Mouse (Mus musculus) heart, embryonic 16.5 days (tissue): ENCODE data around the gene Adgrl3. TPM values are rescaled to one million over a fixed set of nuclear protein-coding genes. Genes with fewer than 3 reads are reported as not detected.

Experiments used
- ATAC-seq: fragments of 200-750 bp; cut with Nextera tagmentation; replicated peaks from 2 replicates; pipeline ENCODE4 v1.8.0; 2017; ENCODE audit warnings: moderate number of reproducible peaks; ENCODE audit not compliant: insufficient read depth, low FRiP score; ENCODE audit errors: extremely low read depth
- H3K27ac ChIP-seq: fragments of 300-500 bp; sonication (generic); 2 replicates; pipeline ENCODE4 v1.5.1; 2014; ENCODE audit warnings: mild to moderate bottlenecking, low read length, control low read depth, moderate library complexity
- H3K27me3 ChIP-seq: fragments of 300-500 bp; sonication (generic); 2 replicates; pipeline ENCODE4 v1.6.1; 2014; ENCODE audit warnings: low read length, mixed read lengths; ENCODE audit not compliant: control insufficient read depth, insufficient read depth
- H3K36me3 ChIP-seq: fragments of 300-500 bp; sonication (generic); 2 replicates; pipeline ENCODE4 v1.6.1; 2014; ENCODE audit not compliant: control insufficient read depth, insufficient read depth
- H3K4me1 ChIP-seq: fragments of 300-500 bp; sonication (generic); 2 replicates; pipeline ENCODE4 v1.6.1; 2014; ENCODE audit warnings: low read length, mixed read lengths; ENCODE audit not compliant: control insufficient read depth, insufficient read depth
- H3K4me2 ChIP-seq: fragments of 300-500 bp; sonication (generic); 2 replicates; pipeline ENCODE4 v1.6.1; 2014; ENCODE audit warnings: low read depth, mild to moderate bottlenecking, control low read depth, low read length
- H3K4me3 ChIP-seq: fragments of 300-500 bp; sonication (generic); 2 replicates; pipeline ENCODE4 v1.5.1; 2014; ENCODE audit warnings: mild to moderate bottlenecking, control low read depth, low read length
- H3K9ac ChIP-seq: fragments of 300-500 bp; sonication (generic); 2 replicates; pipeline ENCODE4 v1.6.1; 2014; ENCODE audit warnings: low read length, control low read depth
- H3K9me3 ChIP-seq: fragments of 300-500 bp; sonication (generic); replicated peaks from 2 replicates; pipeline ENCODE4 v1.6.1; 2016; ENCODE audit warnings: low read length; ENCODE audit not compliant: control insufficient read depth
- WGBS: fragments of 180-500 bp; shearing (Covaris S2); extraction: QIAGEN DNeasy Blood & Tissue Kit; methylation state at CpG from one replicate; pipeline ENCODE4 v1.1.7; 2014; 5-methylcytosine and 5-hydroxymethylcytosine counted together
- polyA plus RNA-seq: library from polyadenylated mRNA; unstranded; fragments of >200 nt; fragmentation: Nextera tagmentation; extraction: Ambion mirVana; gene quantifications from 2 replicates; pipeline ENCODE4 v1.2.1, GENCODE M21; 2015

The Adgrl3 gene
- polyA plus RNA-seq, 1 experiment from 2014 or later, result 3.6 TPM

DNA sequence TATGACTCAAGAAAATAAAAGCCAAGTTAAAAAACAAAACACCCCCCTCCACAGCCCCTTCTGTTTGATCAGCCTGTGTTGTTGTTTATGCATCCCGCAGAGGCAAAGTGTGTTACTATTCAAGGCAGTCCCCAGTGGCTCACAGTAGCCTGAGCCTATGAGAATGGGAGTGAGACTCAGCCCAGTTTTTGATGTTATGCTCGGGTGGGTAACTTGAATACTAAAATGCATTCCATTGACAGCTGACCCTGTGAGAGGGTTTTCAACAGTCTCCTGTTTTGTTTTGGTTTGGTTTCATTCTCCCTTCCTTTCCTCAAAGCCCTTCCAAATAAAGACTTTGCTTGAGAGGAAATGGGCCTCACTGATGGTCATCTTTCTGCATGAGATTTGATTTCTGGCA, 8.9 kb downstream of the Adgrl3 start:
- peaks cover 3% of the 10 kb centered on the region for H3K4me1 ChIP-seq
- no peak overlapping the region for H3K9ac ChIP-seq
- H3K36me3 ChIP-seq, result no peaks in the 10 kb centered on the region
- no peaks in the 10 kb centered on the region for H3K9me3 ChIP-seq
- no peak overlapping the region for H3K4me2 ChIP-seq
- H3K27ac ChIP-seq, result no peak overlapping the region
- H3K4me3 ChIP-seq, result no peak overlapping the region
- no peaks in the 10 kb centered on the region for H3K27me3 ChIP-seq
- no peak for ATAC-seq
- WGBS, result 39% methylated on average over 2 of the region's 2 CpGs

DNA sequence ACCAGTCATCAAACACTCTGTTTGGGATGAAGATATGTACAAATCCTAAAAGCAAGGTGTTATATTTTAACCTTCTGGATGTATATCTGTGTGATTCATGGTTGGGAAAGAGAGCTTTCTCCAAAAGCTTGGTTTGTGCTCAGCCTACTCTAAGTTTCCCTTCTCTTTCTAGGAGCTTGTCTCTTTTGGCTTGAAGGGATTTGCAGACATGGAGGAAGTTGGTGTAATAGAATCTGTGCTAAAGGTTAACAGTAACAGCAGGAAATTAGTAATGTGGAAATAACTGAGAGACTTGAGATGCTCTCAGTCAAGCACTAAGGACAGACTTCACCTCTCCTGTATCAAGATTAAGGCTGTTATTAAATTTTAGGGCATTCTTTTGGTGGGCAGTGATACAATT, 17.2 kb downstream of the Adgrl3 start:
- Histone ChIP-seq H3K4me3 (no peak overlapping the region), H3K4me1 (peaks cover 3% of the 10 kb centered on the region; the same call in 1 of the 2 replicates), H3K36me3 (no peaks in the 10 kb centered on the region), H3K27ac (no peak overlapping the region), H3K27me3 (no peaks in the 10 kb centered on the region), H3K9ac (no peak overlapping the region), H3K9me3 (no peaks in the 10 kb centered on the region), H3K4me2 (no peak overlapping the region)
- ATAC-seq, result no peak

DNA sequence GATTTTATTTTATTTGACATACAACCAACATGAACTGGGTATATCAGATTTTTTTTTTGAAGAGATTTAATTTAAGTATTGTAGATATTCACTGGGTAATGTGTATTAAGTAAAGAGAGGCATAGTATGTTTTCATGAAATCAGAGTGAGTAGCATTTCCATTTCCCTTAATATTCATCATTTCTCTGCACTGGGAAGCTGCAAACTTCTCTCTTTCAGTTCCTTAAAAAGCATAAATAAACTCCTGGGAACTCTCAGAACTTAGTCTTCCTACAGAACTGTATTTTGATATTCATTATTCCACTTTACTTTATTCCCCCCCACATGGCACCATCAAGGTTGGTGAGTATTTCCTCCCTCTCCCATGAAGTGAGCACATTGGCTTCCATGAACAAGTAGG, 23.9 kb downstream of the Adgrl3 start:
- Histone ChIP-seq H3K9me3 (no peaks in the 10 kb centered on the region), H3K36me3 (no peaks in the 10 kb centered on the region), H3K27ac (no peak overlapping the region), H3K4me3 (no peak overlapping the region), H3K9ac (no peak overlapping the region), H3K4me2 (no peak overlapping the region), H3K4me1 (peaks cover 3% of the 10 kb centered on the region; the same call in 1 of the 2 replicates), H3K27me3 (no peaks in the 10 kb centered on the region)
- ATAC-seq, result no peak

DNA sequence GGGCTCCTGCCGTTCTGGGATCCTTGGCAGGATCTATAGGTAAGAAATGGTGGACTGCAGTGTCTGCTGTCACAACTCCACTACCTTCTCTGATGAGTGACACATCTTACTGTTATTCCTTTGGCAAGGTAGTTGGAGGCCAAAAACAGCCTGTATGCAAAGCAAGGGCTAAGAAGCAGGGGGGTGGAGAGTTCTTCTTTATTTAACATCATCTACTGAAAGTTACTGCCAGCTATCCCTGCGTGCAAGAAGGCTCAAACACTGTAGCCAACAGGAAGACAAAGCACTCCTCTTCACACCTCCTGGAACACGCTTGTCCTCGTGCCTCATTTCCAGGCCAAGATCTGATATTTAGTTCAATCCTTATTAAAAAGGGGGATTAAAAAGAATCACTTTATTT, 26.2 kb downstream of the Adgrl3 start:
- no peak for ATAC-seq
- Histone ChIP-seq H3K4me2 (no peak overlapping the region), H3K9me3 (no peaks in the 10 kb centered on the region), H3K27me3 (no peaks in the 10 kb centered on the region), H3K4me1 (no peaks in the 10 kb centered on the region), H3K9ac (no peak overlapping the region), H3K4me3 (no peak overlapping the region), H3K27ac (no peak overlapping the region), H3K36me3 (no peaks in the 10 kb centered on the region)
- 82% methylated on average over 4 of the region's 4 CpGs for WGBS

DNA sequence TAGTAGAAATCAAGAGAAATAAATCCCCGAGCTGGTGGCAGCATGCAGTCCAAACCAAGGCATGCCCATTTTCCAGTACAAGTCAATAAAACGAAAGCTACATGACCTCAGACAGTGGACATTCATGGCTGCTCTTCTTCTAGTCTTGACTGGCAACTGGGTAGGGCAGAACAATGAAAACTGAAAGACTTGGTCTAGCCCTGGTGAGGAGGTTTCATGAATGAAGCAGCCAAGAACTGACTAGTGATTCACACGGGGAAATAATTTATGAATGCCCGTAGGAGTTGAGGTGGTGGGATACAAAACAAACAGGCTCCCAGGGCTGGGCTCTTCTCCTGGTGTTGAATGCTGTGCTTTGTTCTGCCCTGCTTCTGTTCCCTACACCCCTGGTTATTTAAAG, 34.7 kb downstream of the Adgrl3 start:
- WGBS, result 76% methylated on average over 4 of the region's 4 CpGs

DNA sequence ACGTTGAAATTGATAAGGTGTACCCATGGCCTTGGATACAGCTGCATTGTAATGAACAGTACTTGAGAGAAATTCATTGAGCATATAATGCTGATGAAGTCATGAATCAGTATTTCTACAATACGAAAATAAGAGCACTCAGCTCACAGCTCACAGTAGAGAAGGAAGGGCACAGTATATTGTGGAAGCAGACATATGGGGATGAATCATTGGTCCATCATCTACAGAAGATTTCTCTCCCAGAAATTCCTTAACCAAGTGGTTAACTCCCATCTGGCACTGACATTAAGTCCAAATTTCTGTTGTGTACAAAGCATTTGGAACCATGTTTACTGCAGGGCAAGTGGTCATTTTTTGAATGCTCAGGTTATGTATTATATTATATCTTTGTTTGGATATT, 35.3 kb downstream of the Adgrl3 start:
- no peaks in the 10 kb centered on the region for H3K27me3 ChIP-seq
- no peaks in the 10 kb centered on the region for H3K36me3 ChIP-seq
- no peak overlapping the region for H3K4me3 ChIP-seq
- ATAC-seq, result no peak
- H3K4me1 ChIP-seq, result no peaks in the 10 kb centered on the region
- no peak overlapping the region for H3K27ac ChIP-seq
- no peak overlapping the region for H3K9ac ChIP-seq
- H3K9me3 ChIP-seq, result no peaks in the 10 kb centered on the region
- 72% methylated on average over 2 of the region's 2 CpGs for WGBS
- no peak overlapping the region for H3K4me2 ChIP-seq

More for the DNA sequence above, 34.7 kb downstream of the Adgrl3 start:
- Histone ChIP-seq H3K27me3 (no peaks in the 10 kb centered on the region), H3K36me3 (no peaks in the 10 kb centered on the region), H3K27ac (no peak overlapping the region), H3K4me2 (no peak overlapping the region), H3K9ac (no peak overlapping the region), H3K4me3 (no peak overlapping the region), H3K4me1 (no peaks in the 10 kb centered on the region), H3K9me3 (no peaks in the 10 kb centered on the region)
- ATAC-seq, result no peak

DNA sequence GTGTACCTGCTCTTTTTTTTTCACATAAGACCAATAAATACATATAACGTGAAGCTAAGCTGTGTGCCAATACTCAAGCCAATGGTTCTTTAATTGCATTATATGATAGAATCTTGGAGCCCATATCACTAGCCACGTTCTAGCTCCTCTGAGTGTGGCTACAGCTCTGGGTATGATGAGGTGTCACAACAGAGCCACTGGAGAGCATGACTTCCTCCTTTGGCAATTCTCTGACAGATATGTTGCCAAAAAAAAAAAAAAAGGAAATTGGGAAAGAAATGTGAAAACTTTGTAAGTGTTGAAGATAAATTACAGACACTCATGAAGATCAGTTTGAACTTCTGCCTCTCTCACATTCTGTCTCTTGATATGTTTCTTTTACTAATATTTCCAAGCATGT, 38.2 kb downstream of the Adgrl3 start:
- no peak overlapping the region for H3K4me3 ChIP-seq
- H3K27ac ChIP-seq, result no peak overlapping the region
- H3K36me3 ChIP-seq, result no peaks in the 10 kb centered on the region
- no peaks in the 10 kb centered on the region for H3K9me3 ChIP-seq
- H3K27me3 ChIP-seq, result no peaks in the 10 kb centered on the region
- H3K9ac ChIP-seq, result no peak overlapping the region
- no peaks in the 10 kb centered on the region for H3K4me1 ChIP-seq
- no peak overlapping the region for H3K4me2 ChIP-seq
- 65% methylated on average over 2 of the region's 2 CpGs for WGBS
- no peak for ATAC-seq

DNA sequence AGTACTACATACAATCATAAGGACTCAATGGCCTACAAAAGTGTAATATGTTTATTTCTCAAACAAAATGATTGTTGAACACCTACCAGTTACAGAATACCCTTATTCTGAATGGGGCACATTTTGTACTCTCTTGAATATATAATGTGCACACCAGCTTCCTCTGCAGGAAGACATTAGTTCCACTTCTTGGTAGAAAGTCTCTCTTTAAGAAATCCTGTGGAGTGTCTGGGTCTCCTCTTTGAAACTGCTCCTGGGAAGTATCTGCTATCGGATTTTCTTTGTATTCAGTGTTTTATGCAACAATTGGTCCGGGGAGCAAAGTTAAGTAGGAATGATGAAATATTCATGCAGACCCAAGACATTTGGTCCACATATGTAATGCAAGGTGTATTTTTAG, 41.0 kb downstream of the Adgrl3 start:
- H3K27ac ChIP-seq, result no peak overlapping the region
- no peaks in the 10 kb centered on the region for H3K27me3 ChIP-seq
- H3K4me2 ChIP-seq, result no peak overlapping the region
- no peaks in the 10 kb centered on the region for H3K9me3 ChIP-seq
- no peak overlapping the region for H3K9ac ChIP-seq
- WGBS, result 79% methylated on average over 2 of the region's 2 CpGs
- H3K4me1 ChIP-seq, result no peaks in the 10 kb centered on the region
- no peak for ATAC-seq
- no peaks in the 10 kb centered on the region for H3K36me3 ChIP-seq
- no peak overlapping the region for H3K4me3 ChIP-seq

DNA sequence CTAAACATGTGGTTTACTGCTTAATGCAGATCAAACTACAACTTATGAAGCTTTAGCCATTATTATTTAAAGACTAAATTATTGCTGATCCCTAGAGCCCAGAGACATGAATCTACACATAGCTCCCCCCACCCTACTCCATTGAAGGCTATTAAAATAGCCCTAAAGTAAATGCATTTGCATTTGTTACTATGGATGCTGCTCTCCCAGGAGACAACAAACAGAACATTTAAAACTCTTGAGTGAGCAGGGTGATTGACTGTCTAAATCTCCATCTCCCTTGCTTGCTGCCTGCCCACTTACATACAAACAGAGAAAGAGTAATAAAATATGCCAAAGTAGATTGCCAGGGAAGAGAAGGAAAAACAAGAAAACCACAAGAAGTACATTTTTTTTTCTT, 41.4 kb downstream of the Adgrl3 start:
- Histone ChIP-seq H3K27me3 (no peaks in the 10 kb centered on the region), H3K9me3 (no peaks in the 10 kb centered on the region), H3K4me2 (no peak overlapping the region), H3K9ac (no peak overlapping the region), H3K36me3 (no peaks in the 10 kb centered on the region), H3K4me3 (no peak overlapping the region), H3K4me1 (no peaks in the 10 kb centered on the region), H3K27ac (no peak overlapping the region)
- ATAC-seq, result no peak

DNA sequence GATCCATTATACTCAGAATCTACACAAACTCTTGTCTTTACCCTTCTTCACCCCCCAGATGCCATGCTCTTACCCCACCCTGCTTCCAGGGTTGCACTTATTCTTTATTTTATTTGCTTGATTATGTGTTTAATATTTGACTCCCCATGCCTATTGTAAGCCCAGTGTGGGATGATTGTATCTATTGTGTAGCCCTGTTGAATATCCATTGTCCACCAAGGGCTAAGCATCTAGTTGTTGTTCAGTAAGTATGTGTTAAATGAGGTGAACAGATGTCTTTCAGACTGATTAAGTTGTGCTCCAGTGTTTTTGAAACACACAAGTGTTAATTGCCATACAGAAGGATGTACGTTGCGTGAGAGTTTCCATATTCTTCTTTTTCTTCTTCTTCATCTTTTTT, 44.1 kb downstream of the Adgrl3 start:
- H3K27me3 ChIP-seq, result no peaks in the 10 kb centered on the region
- 97% methylated on average over 2 of the region's 2 CpGs for WGBS
- H3K9ac ChIP-seq, result no peak overlapping the region
- ATAC-seq, result no peak
- no peak overlapping the region for H3K4me3 ChIP-seq
- no peaks in the 10 kb centered on the region for H3K36me3 ChIP-seq
- no peaks in the 10 kb centered on the region for H3K9me3 ChIP-seq
- H3K27ac ChIP-seq, result no peak overlapping the region
- H3K4me2 ChIP-seq, result no peak overlapping the region
- H3K4me1 ChIP-seq, result peaks cover 7% of the 10 kb centered on the region; the same call in 1 of the 2 replicates
